Mouse (Mus musculus): ENCODE data around the gene Lrsam1. TPM values are rescaled to one million over a fixed set of nuclear protein-coding genes. Genes with fewer than 3 reads are reported as not detected.

The Lrsam1 gene
- polyA plus RNA-seq, 1 experiment, result 8.3 TPM

DNA sequence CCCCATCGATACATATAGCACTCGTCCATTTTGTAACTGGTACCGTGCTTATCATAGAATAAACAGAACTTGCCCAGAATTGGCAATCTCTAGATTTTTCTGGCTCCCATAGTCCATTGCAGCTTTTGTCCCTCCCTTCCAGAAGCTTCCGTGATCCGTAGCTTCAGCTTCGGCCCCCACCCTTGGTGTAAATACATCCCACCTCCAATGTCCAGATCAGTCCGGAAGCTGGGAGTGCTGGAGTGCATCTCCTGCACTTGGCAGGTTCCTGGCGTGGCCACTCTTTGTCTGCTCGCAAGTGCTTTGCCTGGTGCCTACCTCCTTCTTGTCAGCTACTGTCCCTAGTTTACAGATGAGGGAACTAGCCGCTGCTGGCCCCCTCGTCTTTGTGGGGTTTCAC lies 52.6 kb downstream of the Lrsam1 start:
- Histone ChIP-seq H3K36me3 (ENCODE audit: control insufficient read depth, insufficient read depth, low read length) (no peaks in the 10 kb centered on the region), H3K4me1 (ENCODE audit: control insufficient read depth, insufficient read depth, insufficient read length) (no peaks in the 10 kb centered on the region), H3K27me3 (ENCODE audit: control insufficient read depth, insufficient read depth, low read length) (no peaks in the 10 kb centered on the region), H3K4me3 (ENCODE audit: extremely low read depth, insufficient read depth, insufficient read length) (no peak overlapping the region), H3K27ac (ENCODE audit: insufficient read depth, low read length) (no peak overlapping the region)
- TF ChIP-seq POLR2A (IDR thresholded peaks at IDR 0.05; ENCODE audit: low read depth, low read length) (no peak), CTCF (IDR thresholded peaks at IDR 0.05; ENCODE audit: extremely low read depth, insufficient read depth, insufficient read length, insufficient replicate concordance) (no peak)
- DNase-seq (ENCODE audit: low read depth in 1 of 2, low spot score in 2 of 2), result no peak
- 88% methylated on average over 11 of the region's 11 CpGs for WGBS

DNA sequence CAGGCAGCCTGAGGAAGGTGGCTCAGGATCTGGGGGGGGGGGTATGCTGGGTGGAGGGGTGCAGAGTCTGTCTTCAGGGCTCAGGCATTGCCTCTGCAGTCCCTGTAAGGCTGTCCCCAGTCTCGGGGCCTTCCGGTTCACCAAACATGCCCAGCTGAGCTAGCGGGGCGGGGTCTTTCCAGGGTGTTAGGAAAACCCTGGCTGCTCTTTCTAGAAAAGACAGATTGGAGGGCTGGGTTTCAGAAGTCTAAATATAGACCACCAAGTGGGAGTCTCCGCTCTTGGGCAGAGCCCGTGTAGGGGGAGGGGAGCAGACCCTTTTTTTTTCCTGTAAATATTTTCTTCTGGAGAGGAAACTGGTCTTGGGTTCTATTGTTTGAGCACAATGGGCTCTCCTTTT lies 53.1 kb downstream of the Lrsam1 start:
- H3K27ac ChIP-seq (ENCODE audit: insufficient read depth, low read length), result no peak overlapping the region
- WGBS, result 82% methylated on average over 6 of the region's 6 CpGs
- H3K27me3 ChIP-seq (ENCODE audit: control insufficient read depth, insufficient read depth, low read length), result no peaks in the 10 kb centered on the region
- TF ChIP-seq CTCF (IDR thresholded peaks at IDR 0.05; ENCODE audit: extremely low read depth, insufficient read depth, insufficient read length, insufficient replicate concordance) (no peak), POLR2A (IDR thresholded peaks at IDR 0.05; ENCODE audit: low read depth, low read length) (no peak)
- H3K36me3 ChIP-seq (ENCODE audit: control insufficient read depth, insufficient read depth, low read length), result no peaks in the 10 kb centered on the region
- no peak overlapping the region for H3K4me3 ChIP-seq (ENCODE audit: extremely low read depth, insufficient read depth, insufficient read length)
- no peak for DNase-seq (ENCODE audit: low read depth in 1 of 2, low spot score in 2 of 2)
- H3K4me1 ChIP-seq (ENCODE audit: control insufficient read depth, insufficient read depth, insufficient read length), result no peaks in the 10 kb centered on the region

DNA sequence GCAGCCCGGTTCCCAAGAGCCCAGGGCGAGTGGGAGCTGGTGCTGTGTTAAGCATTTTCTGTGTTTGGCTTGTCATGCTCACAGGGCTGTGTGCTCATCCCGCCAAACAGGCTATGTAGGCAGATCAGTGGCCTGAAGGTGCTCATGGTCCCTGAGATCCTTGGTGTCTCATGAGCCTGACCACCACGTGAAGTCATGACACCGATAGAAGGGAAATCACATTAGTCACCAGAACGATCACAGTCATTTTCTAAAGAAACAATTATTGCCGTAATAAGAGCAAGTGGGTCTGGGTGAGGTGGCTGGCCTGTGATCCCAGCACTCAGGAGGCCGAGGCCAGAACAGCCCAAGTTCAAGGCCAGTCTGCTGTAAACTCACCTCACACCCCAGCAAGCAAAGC lies 54.0 kb downstream of the Lrsam1 start:
- DNase-seq (ENCODE audit: low read depth in 1 of 2, low spot score in 2 of 2), result no peak
- 86% methylated on average over 8 of the region's 8 CpGs for WGBS
- Histone ChIP-seq H3K4me1 (ENCODE audit: control insufficient read depth, insufficient read depth, insufficient read length) (no peaks in the 10 kb centered on the region), H3K27ac (ENCODE audit: insufficient read depth, low read length) (no peak overlapping the region), H3K36me3 (ENCODE audit: control insufficient read depth, insufficient read depth, low read length) (no peaks in the 10 kb centered on the region), H3K4me3 (ENCODE audit: extremely low read depth, insufficient read depth, insufficient read length) (no peak overlapping the region), H3K27me3 (ENCODE audit: control insufficient read depth, insufficient read depth, low read length) (no peaks in the 10 kb centered on the region)
- TF ChIP-seq CTCF (IDR thresholded peaks at IDR 0.05; ENCODE audit: extremely low read depth, insufficient read depth, insufficient read length, insufficient replicate concordance) (no peak), POLR2A (IDR thresholded peaks at IDR 0.05; ENCODE audit: low read depth, low read length) (no peak)

DNA sequence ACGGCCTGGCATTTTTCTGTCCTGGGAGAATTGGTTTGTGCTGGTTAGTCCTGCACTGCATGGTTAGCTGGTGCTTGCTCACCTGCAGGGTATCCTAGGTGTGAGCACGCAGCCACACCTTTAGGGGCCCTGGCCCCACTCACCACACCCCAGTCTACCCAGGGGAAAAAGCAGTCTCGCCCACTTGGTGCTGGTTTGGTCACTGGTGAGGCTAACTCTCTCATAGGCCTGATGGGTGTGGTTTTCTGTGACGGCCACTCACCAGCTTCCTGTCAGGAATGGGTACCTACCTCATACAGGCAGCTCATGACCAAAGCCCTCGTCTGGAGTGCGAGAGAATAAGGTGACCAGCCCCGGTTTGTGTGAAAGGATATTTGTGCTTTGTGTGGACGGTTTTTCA lies 56.1 kb downstream of the Lrsam1 start:
- WGBS, result 84% methylated on average over 8 of the region's 8 CpGs
- H3K27me3 ChIP-seq (ENCODE audit: control insufficient read depth, insufficient read depth, low read length), result no peaks in the 10 kb centered on the region
- no peak overlapping the region for H3K27ac ChIP-seq (ENCODE audit: insufficient read depth, low read length)
- no peaks in the 10 kb centered on the region for H3K4me1 ChIP-seq (ENCODE audit: control insufficient read depth, insufficient read depth, insufficient read length)
- H3K4me3 ChIP-seq (ENCODE audit: extremely low read depth, insufficient read depth, insufficient read length), result no peak overlapping the region
- TF ChIP-seq CTCF (IDR thresholded peaks at IDR 0.05; ENCODE audit: extremely low read depth, insufficient read depth, insufficient read length, insufficient replicate concordance) (no peak), POLR2A (IDR thresholded peaks at IDR 0.05; ENCODE audit: low read depth, low read length) (no peak)
- DNase-seq (ENCODE audit: low read depth in 1 of 2, low spot score in 2 of 2), result no peak
- H3K36me3 ChIP-seq (ENCODE audit: control insufficient read depth, insufficient read depth, low read length), result no peaks in the 10 kb centered on the region

- H3K4me1 ChIP-seq (ENCODE audit: control insufficient read depth, insufficient read depth, insufficient read length), result no peaks in the 10 kb centered on the region
Measured at GRCm38 (mm10) chr2:32904637-32905036, 56.8 kb downstream of the Lrsam1 start.

GRCm38 (mm10) chr2:32903470-32903869 lies 57.9 kb downstream of the Lrsam1 start:
- Histone ChIP-seq H3K27ac (ENCODE audit: insufficient read depth, low read length) (no peak overlapping the region), H3K36me3 (ENCODE audit: control insufficient read depth, insufficient read depth, low read length) (no peaks in the 10 kb centered on the region), H3K27me3 (ENCODE audit: control insufficient read depth, insufficient read depth, low read length) (no peaks in the 10 kb centered on the region), H3K4me3 (ENCODE audit: extremely low read depth, insufficient read depth, insufficient read length) (no peak overlapping the region), H3K4me1 (ENCODE audit: control insufficient read depth, insufficient read depth, insufficient read length) (no peaks in the 10 kb centered on the region)
- TF ChIP-seq CTCF (IDR thresholded peaks at IDR 0.05; ENCODE audit: extremely low read depth, insufficient read depth, insufficient read length, insufficient replicate concordance) (no peak), POLR2A (IDR thresholded peaks at IDR 0.05; ENCODE audit: low read depth, low read length) (no peak)
- 77% methylated on average over 4 of the region's 4 CpGs for WGBS
- no peak for DNase-seq (ENCODE audit: low read depth in 1 of 2, low spot score in 2 of 2)

More at GRCm38 (mm10) chr2:32904637-32905036, 56.8 kb downstream of the Lrsam1 start:
- Histone ChIP-seq H3K27ac (ENCODE audit: insufficient read depth, low read length) (no peak overlapping the region), H3K27me3 (ENCODE audit: control insufficient read depth, insufficient read depth, low read length) (no peaks in the 10 kb centered on the region), H3K36me3 (ENCODE audit: control insufficient read depth, insufficient read depth, low read length) (no peaks in the 10 kb centered on the region), H3K4me3 (ENCODE audit: extremely low read depth, insufficient read depth, insufficient read length) (no peak overlapping the region)
- TF ChIP-seq CTCF (IDR thresholded peaks at IDR 0.05; ENCODE audit: extremely low read depth, insufficient read depth, insufficient read length, insufficient replicate concordance) (no peak), POLR2A (IDR thresholded peaks at IDR 0.05; ENCODE audit: low read depth, low read length) (no peak)
- no peak for DNase-seq (ENCODE audit: low read depth in 1 of 2, low spot score in 2 of 2)
- 83% methylated on average over 5 of the region's 5 CpGs for WGBS

DNA sequence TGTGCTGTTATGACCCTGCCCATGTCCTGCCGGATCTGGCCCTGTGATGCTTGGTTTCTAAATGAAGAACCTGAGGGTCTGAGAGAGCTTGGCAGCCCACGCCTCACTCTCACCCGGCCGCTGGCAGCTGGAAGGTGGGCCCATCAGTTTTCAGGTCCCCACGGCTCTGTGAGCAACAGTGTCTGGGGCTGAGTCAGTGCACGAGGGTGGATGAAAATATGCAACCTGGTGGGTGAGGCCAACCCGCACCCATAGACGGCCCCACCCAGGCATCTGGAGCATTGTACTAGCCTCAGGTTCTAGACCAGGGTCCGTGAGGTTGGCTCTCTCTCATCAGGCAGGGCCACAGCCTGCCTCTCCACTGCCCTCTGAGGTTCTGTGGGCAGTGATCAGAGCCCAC lies 59.3 kb downstream of the Lrsam1 start:
- no peak for TF ChIP-seq CTCF (IDR thresholded peaks at IDR 0.05; ENCODE audit: extremely low read depth, insufficient read depth, insufficient read length, insufficient replicate concordance)
- no peak for TF ChIP-seq POLR2A (IDR thresholded peaks at IDR 0.05; ENCODE audit: low read depth, low read length)
- 93% methylated on average over 9 of the region's 9 CpGs for WGBS
- Histone ChIP-seq H3K27me3 (ENCODE audit: control insufficient read depth, insufficient read depth, low read length) (no peaks in the 10 kb centered on the region), H3K27ac (ENCODE audit: insufficient read depth, low read length) (no peak overlapping the region), H3K36me3 (ENCODE audit: control insufficient read depth, insufficient read depth, low read length) (no peaks in the 10 kb centered on the region), H3K4me3 (ENCODE audit: extremely low read depth, insufficient read depth, insufficient read length) (no peak overlapping the region), H3K4me1 (ENCODE audit: control insufficient read depth, insufficient read depth, insufficient read length) (peaks cover 11% of the 10 kb centered on the region; the same call in 1 of the 2 replicates)
- DNase-seq (ENCODE audit: low read depth in 1 of 2, low spot score in 2 of 2), result no peak
